Mouse (Mus musculus) mouse embryonic stem cell (cell line): Measurements from ENCODE around the gene Gramd2.

Source experiments
- in situ Hi-C, 2 experiments: fragments of 300-500 bp; cut with MboI; formaldehyde crosslinking; loops; 1 replicate in 1 of 2; 3 replicates in 1 of 2; pipeline ENCODE4 v1.14.3; 2019 to 2020; ENCODE audit warnings: low sequenced_read_pairs in 2 of 2, low pct_unique_long_range_greater_than_20kb in 1 of 2, mixed read lengths in 1 of 2; ENCODE audit not compliant: unreplicated experiment in 1 of 2

Gene Gramd2

GRCm38 (mm10) chr9:59706850-59707825 is 27.2 kb downstream of the Gramd2 start:
- in situ Hi-C loops, result no loop called here

GRCm38 (mm10) chr9:59709225-59709624 is 29.3 kb downstream of the Gramd2 start:
- in situ Hi-C loops, result no loop called here

GRCm38 (mm10) chr9:59716275-59716898 is 36.4 kb downstream of the Gramd2 start:
- in situ Hi-C loops, result no loop called here

GRCm38 (mm10) chr9:59718237-59718636 is 38.3 kb downstream of the Gramd2 start:
- in situ Hi-C loops, result no loop called here

DNA sequence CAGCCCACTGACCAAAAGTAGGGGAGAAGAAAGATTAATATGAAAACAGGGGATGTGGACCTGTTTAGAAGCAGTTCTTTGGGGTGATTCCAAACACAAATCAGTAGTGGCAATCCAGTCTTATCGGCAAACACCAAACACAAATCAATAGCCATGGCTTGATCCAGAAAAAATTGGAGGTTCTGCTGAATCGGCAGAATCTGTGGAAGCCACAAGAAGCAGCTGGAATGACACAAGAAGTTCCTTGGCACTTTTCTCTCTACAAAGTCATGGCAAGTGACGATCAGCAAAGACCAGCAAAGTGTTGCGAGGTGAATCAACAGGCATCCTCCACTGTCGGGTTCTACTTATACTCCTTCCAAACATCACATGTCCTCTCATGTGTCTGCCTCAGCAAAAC is 41.2 kb downstream of the Gramd2 start:
- in situ Hi-C loops, result loop anchor here in 1 of 2 experiments (10.0 kb wide), 1 partner anchor 234 kb away; no protein-coding TSS in a partner anchor

- in situ Hi-C loops, result loop anchor here in 1 of 2 experiments (10.0 kb wide), 1 partner anchor 232 kb away; no protein-coding TSS in a partner anchor
These were observed 43.2 kb downstream of the Gramd2 start for GRCm38 (mm10) chr9:59723096-59723657.

GRCm38 (mm10) chr9:59723791-59724442 is 44.0 kb downstream of the Gramd2 start:
- in situ Hi-C loops, result loop anchor here in 1 of 2 experiments (10.0 kb wide), 1 partner anchor 231 kb away; no protein-coding TSS in a partner anchor

DNA sequence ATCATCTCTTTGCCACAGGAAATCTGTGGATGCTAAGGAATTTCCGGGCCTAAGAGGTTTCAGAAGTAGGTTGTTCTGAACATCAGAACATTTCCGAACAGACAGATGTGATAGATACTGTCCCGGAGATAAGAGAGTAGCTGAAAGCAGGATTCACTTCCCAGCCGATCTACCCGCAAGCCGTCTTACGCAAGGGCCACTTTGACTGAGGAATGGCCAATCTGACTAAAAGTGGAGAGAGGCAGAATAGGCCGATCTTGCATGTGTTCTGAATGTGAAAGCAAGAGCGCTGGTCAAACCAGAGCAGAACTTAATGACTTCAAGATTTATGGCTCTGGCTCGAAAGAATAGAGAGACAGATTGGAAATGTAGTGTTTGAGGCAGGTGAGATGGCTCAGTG is 45.6 kb downstream of the Gramd2 start:
- in situ Hi-C loops, result loop anchor here in 1 of 2 experiments (10.0 kb wide), 1 partner anchor 229 kb away; no protein-coding TSS in a partner anchor

DNA sequence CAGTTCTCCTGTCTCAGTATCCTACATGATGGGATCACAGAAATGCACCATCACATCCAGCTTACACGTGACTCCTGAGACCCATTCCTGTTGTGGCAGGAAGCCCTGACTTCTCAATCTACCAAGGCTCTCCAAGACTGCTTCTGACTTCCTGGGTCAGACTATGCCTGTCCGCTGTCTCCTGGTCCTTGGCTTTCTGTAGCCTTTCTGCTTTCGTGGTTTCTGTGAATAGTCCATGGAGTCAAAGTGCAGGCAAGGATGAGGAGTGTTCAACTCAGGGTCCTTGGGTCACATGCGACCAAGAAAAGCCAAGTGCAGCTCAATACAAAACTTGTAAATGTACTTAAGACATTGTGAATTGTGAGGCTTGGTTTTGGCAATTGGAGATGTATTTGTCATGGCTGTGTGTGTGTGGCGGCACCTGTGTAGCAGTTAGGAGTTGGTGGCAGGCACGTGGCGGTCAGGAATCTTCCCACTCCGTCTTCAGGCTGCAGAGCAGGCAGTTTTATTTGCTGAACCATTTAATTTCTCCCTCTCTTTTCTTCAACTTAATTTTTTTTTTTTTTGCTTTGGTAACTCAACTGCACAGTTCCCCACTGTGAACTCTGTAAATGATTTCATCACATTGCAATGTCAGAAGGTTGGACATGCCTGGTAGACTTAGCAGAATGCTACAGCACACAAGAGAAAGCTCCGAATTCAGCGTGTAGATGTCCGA is 47.8 kb downstream of the Gramd2 start:
- in situ Hi-C loops, result loop anchor here in 1 of 2 experiments (10.0 kb wide), 1 partner anchor 227 kb away; no protein-coding TSS in a partner anchor

GRCm38 (mm10) chr9:59731136-59731535 is 51.2 kb downstream of the Gramd2 start:
- in situ Hi-C loops, result no loop called here

DNA sequence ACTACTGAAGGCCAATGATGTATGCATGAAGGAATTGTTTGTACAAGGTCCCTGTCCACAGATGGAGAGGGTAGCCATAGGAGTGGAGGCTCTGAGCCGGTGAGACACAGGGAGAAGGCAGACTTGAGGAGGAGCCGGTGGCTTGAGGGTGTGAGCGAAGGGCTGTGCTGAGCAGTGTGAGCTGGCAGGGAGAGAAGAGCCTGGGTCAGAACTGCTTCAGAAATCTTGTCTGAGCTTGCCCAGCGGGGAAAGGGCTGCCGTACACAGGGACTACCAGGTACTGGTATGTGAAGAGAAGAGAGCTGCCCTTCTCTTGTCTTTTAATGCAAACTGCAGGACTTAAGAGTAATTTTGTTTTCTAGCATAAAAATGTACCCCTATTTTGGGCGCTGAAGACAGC is 53.1 kb downstream of the Gramd2 start:
- in situ Hi-C loops, result no loop called here

GRCm38 (mm10) chr9:59735394-59735793 is 55.5 kb downstream of the Gramd2 start:
- in situ Hi-C loops, result no loop called here

DNA sequence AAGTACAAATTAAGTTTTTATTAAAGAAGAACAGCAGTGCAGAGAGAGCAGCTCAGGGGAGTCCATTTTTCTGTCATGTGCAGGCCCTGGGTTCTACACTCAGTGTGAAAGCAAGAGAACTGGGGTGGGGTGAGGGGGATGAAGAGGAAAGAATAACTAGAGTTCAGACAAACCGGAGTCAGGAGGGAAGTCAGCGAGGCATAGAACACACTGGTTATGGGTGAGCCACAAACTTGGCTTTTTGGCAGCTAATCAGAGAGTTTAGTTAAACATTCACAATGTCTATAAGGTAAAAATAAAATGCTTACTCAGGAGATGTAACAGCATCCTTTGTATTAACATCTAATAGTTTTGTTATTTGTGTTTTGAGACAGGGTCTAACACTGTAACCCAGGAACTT is 60.6 kb downstream of the Gramd2 start:
- in situ Hi-C loops, result no loop called here

DNA sequence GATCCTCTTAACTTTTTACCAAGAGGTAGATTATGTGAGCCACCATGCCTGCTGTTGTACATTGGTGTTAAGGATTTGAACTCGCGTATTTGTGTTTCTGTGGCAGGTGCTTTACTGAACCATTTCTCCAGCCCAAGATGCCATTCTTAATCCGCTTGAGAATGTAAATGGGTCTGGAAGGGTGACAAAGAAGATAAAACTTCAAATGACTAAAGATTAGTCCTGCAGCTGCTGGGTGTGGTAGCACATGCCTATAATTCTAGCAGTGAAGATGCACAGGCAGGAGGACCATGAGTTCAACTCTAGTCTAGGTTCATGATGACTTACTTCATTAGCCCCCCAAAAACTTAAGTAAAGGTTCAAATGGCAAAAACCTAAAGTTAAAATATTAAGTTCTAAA is 64.0 kb downstream of the Gramd2 start:
- in situ Hi-C loops, result no loop called here

GRCm38 (mm10) chr9:59748387-59748786 is 68.4 kb downstream of the Gramd2 start:
- in situ Hi-C loops, result no loop called here

GRCm38 (mm10) chr9:59748969-59749368 is 69.0 kb downstream of the Gramd2 start:
- in situ Hi-C loops, result no loop called here

DNA sequence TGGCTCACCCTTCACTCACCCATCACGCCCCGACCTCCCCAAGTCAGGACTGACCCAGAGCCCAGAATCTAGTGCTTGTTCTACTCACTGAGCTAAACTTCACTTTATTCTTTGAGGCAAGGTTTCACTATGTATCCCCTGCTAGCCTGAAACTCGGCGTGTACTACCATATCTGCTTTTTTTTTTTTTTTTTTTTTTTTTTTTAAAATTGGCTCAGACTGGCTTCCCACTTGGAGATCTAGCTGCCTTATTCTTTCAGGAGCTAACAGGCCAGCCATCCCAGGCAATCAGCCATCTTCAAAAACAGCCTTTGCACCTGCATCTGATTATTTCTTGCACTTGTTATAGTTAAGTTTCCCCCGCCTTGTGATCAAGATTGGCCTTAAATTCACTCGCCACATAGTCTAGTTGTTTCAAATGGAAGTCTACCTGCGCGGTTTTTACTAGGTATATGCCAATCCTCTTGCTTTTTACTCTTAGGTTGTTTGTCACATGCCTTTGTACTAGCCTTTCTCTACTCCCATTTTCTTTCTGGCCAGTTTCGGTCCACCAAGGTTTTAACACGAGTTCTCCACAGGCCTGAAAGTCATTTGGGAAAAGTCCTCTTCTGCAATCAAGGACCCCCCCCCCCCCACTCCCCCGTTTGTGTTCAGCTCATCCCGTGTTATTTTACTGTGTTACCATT is 69.8 kb downstream of the Gramd2 start:
- in situ Hi-C loops, result no loop called here
